Mouse (Mus musculus): ENCODE measurements around the gene Zfp513.
A peak's percentile ranks its signal among the peaks of the same experiment; 100 is the strongest.
"Not testable (repeated sequence)": the region's sequence is repeated elsewhere in the genome, so short reads cannot be mapped to it uniquely, and the experiment has no call there.

Zfp513 gene

DNA sequence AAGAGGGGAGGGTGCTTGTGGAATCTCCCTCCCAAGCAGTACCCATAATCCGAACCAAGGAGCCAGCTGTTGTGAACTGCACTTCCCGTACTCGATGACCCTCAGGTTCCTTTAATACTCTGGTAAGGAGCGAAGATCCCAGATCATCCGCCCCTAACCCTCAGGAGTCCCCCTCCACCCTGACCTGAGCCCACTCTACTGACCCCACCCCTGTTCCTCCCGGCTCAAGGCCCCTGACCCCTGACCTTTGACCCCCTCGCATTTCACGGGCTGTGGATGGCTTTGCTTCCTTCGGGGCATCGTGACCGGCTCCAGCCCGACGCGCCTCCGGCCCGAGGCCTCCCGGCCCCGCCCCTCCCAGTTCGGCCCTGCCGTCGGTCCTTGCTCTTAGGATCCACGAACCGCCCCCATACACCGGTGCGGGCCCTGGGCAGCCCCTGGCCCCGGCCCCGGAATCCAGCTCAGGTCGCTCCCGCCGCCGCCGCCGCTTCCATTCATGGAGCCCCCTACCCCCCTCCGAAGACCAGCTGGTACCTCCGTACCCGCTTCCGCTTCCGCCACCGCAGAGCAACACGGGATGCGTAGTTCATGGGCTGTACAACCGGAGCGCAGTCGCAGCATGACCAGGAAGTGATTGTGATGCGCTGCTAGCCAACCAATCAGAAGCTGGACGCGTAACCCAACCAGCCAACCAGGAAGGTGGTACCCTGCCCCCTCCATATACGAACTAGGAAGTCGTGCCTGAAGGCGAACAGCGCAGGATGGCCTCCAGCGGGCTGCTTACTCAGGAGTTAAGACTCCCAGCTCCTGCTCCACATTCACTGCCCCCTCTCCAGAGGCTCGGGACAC lies at the start of gene Zfp513:
Gene Zfp513, minus strand, starts transcription at position 562 of the 849 bp plus-strand sequence.
- peak; percentile 98 for DNase-seq

- DNase-seq, result peak; percentile 82
Measured at GRCm38 (mm10) chr5:31251541-31252101, 49.5 kb upstream of the Zfp513 start, which contains the start of gene Krtcap3. TSS of gene Krtcap3 (plus strand) at chr5:31251691.

- DNase-seq, result no peak
Measured at GRCm38 (mm10) chr5:31250716-31251115, 48.6 kb upstream of the Zfp513 start.

DNA sequence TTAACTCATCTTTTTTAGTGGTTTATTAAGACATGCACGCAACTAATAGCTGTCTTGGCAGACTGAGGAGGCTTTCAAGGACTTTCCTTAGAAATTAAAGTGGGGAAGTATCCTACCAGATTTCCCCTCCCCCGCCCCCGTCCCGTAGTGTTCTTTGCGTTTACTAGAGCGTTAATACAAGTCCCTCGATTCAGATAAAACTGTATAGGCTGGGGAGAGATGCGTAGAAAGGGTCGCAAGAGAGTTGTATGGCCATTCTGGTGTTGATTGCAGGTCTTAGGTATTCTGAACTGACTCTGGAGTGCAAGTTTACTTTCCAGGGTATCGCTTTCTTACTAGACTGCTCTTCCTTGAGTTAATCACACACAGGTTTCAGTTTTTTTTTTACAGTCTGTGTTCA lies 40.1 kb upstream of the Zfp513 start:
- no peak for DNase-seq

GRCm38 (mm10) chr5:31241522-31242034 lies 39.5 kb upstream of the Zfp513 start:
- DNase-seq, result no peak

- DNase-seq, result peak; percentile 98
Measured at GRCm38 (mm10) chr5:31240637-31241521, 38.8 kb upstream of the Zfp513 start, which contains the start of the genes Nrbp1 and Gm9970. TSS of gene Nrbp1 (plus strand) at chr5:31240864. TSS of gene Gm9970 (minus strand) at chr5:31241232.

DNA sequence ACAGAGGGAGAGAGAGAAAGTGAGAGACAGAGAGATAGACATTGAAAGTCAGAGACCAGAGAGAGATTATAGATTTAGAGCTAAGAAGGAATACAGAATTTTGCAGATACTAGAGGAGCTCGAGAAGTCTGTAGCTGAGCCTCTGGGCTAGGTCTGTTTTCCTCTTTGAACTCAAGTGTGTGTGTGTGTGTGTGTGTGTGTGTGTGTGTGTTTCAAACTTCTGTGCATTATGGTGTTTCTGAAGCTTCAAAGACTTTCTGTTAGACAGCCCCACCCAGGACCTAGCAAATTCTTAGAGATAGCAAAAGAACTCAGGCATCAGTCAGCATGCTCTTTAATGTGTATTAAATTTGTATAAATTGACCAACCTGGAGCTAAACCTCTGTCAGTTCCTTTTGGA lies 24.5 kb upstream of the Zfp513 start:
- DNase-seq, result no peak

DNA sequence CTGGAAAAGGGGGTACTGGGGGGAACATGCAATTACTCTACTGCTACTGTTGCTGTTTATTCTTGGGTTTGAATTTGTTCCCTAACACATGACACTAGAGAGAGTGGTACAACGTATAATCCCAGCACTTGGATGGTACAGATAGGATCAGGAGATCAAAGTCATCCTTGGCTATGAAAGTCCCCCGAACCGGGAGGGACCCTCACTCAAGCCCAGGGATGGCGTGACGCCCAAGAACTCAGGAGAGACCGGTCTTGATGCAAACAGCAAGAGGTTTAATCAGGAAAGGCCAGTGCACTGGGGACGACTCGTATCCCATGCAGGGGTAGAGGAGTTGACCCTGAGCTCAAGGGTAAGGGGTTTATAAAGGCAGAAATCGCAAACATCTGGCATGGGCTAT lies 20.6 kb upstream of the Zfp513 start:
- DNase-seq, result no peak

DNA sequence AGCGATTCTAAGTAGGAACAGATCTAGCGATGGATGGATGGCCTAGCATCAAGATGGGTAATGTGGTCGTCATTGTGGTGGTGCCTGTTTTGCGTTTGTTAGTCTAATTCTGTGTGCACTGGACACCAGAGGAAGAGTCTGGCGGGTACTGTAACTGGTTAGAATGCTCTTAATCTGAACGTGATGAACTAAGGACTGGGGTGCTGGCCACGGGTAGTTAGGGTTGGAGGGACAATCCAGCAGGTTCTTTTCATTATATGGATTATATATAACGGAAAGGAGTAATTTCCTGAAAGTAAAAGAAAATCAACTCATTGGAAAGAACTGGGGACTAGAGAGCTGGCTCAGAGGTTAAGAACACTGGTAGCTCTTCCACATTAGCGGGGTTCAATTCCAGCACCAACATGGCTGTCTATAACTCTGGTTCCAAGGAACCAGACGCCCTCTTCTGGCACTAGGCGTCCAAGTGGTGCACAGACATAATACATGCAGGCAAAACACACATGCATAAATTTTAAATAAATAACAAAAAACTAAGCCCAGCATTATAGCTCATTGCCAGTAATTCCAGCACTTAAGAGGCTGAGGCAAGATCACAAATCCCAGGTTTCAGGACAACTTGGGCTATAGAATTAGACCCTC lies 19.3 kb upstream of the Zfp513 start:
- peak; percentile 57 for DNase-seq

DNA sequence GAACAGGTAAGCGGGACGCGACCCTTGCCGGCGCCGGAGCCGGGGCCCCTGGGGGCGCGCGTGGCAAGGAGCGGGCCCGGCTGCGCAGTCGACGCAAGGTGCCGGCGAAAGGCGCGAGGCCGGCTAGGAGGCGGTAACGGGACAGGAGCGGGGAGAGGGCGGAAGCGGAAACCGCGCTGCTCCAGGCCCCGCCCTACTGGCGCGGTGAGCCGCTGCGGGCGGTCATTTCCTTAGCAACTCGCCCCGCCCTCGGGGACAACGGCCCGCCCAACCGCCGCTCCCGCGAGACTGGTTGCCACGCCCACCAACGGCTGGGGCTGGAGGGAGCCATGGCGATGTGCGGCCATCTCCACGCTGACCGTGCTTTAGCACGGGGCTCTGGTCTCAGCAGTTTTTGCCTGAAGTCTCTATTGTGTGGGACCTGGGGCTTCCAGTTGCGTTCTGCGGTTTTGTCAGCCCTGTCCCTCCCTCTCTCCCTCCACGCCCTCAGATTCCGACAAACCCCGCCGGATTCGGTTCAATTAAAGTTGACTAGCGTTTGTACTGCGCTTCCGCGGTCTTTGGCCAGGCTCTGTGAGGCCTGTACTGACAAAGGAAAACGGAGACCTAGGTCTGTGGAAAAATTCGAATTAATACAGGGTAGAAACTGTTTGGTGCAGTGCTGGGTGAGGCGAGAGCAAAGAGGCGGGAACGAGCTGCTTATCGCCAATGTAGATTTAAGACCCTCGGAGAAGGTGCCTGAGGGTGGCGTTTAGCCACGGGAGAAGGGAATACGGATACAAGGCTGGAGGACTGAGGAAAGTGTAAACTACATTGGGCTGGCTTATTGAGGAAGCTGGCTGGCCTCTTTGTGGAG lies 18.6 kb upstream of the Zfp513 start, which contains the start of gene Ppm1g:
Gene Ppm1g, minus strand, starts transcription at position 240 of the 856 bp plus-strand sequence.
- peak; percentile 99 for DNase-seq

DNA sequence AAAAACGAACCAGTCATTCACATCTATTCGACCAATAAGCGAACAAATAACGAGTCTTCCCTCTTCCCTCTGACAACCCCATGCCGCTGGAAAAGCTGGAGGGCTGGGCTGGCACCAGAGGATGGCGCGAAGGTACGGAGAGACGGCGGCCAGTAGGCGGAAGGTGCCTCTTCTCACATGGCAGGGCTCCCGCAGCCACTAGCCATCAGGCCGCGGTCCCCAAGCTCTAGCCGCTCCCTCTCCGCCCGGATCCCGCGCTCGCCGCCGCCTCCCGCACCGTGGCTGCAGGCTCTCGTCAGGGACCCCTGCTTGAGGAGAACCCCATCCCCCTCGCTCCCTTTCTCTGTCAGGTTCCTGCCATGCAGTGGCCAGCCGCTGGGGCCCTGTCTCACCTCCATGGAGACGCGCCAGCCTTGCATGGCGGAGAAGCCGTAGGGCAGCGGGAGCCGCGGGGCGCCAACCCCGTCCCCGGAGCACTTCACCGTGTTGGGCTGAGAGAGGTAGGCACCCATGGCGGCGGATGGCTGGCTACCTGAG lies 17.9 kb upstream of the Zfp513 start:
- DNase-seq, result no peak

GRCm38 (mm10) chr5:31219474-31219873 lies 17.4 kb upstream of the Zfp513 start:
- DNase-seq, result no peak

GRCm38 (mm10) chr5:31219070-31219469 lies 17.0 kb upstream of the Zfp513 start:
- DNase-seq, result no peak

GRCm38 (mm10) chr5:31218294-31218693 lies 16.2 kb upstream of the Zfp513 start:
- DNase-seq, result no peak

DNA sequence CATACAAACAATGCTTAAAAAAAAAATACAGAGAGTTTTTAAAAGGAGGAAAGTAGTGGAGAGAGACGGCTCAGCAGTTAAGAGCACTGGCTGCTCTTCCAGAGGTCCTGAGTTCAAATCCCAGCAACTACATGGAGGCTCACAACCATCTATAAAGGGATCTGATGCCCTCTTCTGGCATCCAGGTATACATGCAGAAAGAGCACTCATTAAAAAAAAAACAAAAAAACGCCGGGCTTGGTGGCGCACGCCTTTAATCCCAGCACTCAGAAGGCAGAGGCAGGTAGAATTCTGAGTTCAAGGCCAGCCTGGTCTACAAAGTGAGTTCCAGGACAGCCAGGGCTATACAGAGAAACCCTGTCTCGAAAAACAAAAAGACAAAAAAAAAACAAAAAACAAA lies 14.5 kb upstream of the Zfp513 start:
- not testable (repeated sequence) for DNase-seq

- DNase-seq, result no peak
Measured at GRCm38 (mm10) chr5:31204421-31204820, 2.3 kb upstream of the Zfp513 start.

DNA sequence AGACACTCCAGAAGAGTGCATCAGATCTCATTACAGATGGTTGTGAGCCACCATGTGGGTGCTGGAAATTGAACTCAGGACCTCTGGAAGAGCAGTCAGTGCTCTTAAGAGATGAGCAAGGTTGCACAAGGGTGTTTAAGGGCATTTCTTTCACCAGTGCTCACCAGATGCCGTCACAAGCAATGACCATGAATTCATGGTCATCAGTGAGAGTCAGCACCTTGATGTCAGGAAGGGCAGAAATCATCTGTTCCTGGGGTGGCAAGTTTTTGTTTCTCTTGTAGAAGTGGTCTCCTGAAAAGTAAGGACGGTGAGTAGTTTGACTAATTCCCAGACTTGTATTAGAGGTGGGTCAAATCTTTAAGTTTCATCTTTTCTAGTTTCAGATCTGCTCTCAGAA lies 1.8 kb upstream of the Zfp513 start:
- DNase-seq, result no peak

- DNase-seq, result no peak
Measured at GRCm38 (mm10) chr5:31202933-31203332, 830 bp upstream of the Zfp513 start.

- no peak for DNase-seq
Measured at GRCm38 (mm10) chr5:31201042-31201741, 911 bp downstream of the Zfp513 start.

DNA sequence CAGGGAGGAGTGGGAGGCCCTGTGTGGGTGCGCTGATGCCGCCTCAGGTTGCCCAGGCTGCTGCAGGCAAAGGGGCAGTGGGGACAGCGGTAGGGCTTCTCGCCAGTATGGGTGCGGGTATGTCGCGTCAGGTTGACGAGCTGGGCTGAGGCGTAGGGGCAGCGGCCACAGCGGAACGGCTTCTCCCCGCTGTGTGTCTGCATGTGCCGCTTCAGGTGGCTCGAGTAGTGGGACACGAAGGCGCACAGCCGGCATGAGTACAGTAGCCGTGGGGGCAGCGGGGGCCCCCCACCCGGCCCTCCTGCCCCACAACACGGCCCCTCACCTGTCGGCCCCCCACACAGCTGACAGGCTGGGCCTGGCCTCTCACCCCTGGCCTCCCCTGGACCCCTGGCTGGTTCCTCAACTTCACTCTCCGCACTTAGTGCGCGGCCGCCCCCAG lies 1.8 kb downstream of the Zfp513 start:
- DNase-seq, result peak; percentile 29

Data from kidney, postnatal 14 days (tissue).